Mouse (Mus musculus) stomach, postnatal 0 days (tissue): Measurements from ENCODE around the gene Ube2o.

Source experiments
- CTCF ChIP-seq: IDR thresholded peaks from 2 replicates; pipeline ENCODE4 v1.5.1; 2016; ENCODE audit warnings: antibody characterized with exemption, low read depth, mild to moderate bottlenecking, moderate library complexity
- EP300 ChIP-seq: optimal IDR thresholded peaks from 2 replicates; pipeline ENCODE3; 2016; ENCODE audit warnings: antibody characterized with exemption

DNA sequence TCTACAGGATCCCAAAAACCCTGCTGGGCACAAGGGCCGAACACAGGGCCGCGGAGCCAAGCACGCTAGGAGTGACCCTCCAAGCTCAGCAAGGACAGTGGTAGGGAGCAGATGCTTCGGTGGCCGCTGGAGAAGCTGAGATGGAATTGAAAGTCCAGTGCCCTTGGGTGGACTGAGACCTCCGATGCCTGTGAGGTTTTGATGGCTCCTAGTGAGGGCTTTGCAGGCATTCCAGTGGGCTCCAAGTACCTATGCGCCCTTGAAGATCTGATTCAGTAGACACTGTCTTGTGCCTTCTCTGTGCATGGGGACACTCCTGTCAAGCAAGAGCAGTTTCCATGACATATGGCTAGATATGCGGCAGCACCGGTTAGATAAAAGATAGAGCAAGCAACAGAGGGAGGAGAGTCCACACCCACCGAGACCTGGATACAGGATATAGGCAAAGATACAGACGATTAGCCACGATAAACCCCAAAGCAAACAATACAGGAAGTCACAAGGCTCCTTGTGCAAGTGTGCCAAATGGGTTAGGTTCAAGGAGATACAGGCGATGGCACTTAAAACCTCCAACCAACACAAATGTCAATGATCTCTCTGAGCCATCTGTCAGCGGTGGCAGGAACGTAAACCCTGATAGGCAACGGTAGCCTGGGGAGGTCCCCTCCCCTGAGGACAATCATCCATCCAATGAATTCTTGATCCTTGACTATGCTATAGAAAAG is 74.9 kb downstream of the Ube2o start:
- no peak for TF ChIP-seq EP300
- TF ChIP-seq CTCF: no peak
